Mouse (Mus musculus): ENCODE measurements around the gene 1700102P08Rik. TPM values are rescaled to one million over a fixed set of nuclear protein-coding genes. Genes with fewer than 3 reads are reported as not detected.

The 1700102P08Rik gene
- polyA plus RNA-seq (2014; fragmentation: Nextera tagmentation; extraction: Ambion mirVana) = 0.84 and 1.3 TPM in 2 replicates

GRCm38 (mm10) chr9:108392676-108393075 is at the start of gene 1700102P08Rik:
1700102P08Rik (plus strand) TSS chr9:108392805.
- Histone ChIP-seq H3K27ac (ENCODE audit: low read depth, low read length) (no peak within 1 kb of the TSS), H3K36me3 (ENCODE audit: control insufficient read depth, insufficient read depth, low read length) (peaks cover 20% of the 10 kb centered on the region), H3K4me3 (ENCODE audit: low read depth, low read length) (no peak within 1 kb of the TSS), H3K4me2 (ENCODE audit: low read depth) (no peak within 1 kb of the TSS), H3K27me3 (ENCODE audit: control insufficient read depth, insufficient read depth, low read length) (no peaks in the 10 kb centered on the region), H3K4me1 (ENCODE audit: control insufficient read depth, insufficient read depth, low read length) (no peaks in the 10 kb centered on the region), H3K9me3 (ENCODE audit: control insufficient read depth, low read length) (no peaks in the 10 kb centered on the region), H3K9ac (ENCODE audit: low read length) (no peak within 1 kb of the TSS)
- WGBS = 62% methylated on average over 18 of the region's 18 CpGs
- ATAC-seq (ENCODE audit: insufficient read depth, low FRiP score, low TSS enrichment) = no peak
- no peak for DNase-seq (ENCODE audit: low spot score)

DNA sequence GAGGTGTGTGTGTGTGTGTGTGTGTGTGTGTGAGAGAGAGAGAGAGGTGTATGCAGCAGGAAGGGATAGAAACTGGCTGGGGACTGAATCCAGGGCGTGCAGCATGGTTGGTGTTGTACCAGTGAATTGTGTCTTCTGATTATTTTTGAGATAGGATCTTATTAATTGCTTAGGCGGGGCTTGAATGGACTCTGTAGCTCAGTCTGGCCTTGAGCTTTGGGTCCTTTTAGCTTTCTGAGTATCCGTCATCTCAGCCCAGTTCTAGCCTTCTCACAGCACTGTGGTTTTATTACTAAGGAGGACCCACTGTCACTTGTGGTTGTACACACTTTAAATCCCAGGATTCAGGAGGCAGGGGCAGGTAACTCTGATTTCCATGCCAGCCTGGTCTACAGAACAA is 49.3 kb upstream of the 1700102P08Rik start:
- Histone ChIP-seq H3K27me3 (ENCODE audit: control insufficient read depth, insufficient read depth, low read length) (no peaks in the 10 kb centered on the region), H3K4me1 (ENCODE audit: control insufficient read depth, insufficient read depth, low read length) (peaks cover 9% of the 10 kb centered on the region), H3K4me3 (ENCODE audit: low read depth, low read length) (no peak overlapping the region), H3K9ac (ENCODE audit: low read length) (no peak overlapping the region), H3K4me2 (ENCODE audit: low read depth) (no peak overlapping the region), H3K36me3 (ENCODE audit: control insufficient read depth, insufficient read depth, low read length) (no peaks in the 10 kb centered on the region), H3K27ac (ENCODE audit: low read depth, low read length) (no peak overlapping the region), H3K9me3 (ENCODE audit: control insufficient read depth, low read length) (no peaks in the 10 kb centered on the region)
- no peak for DNase-seq (ENCODE audit: low spot score)
- no peak for ATAC-seq (ENCODE audit: insufficient read depth, low FRiP score, low TSS enrichment)
- WGBS = 83% methylated on average over 3 of the region's 3 CpGs

- H3K4me1 ChIP-seq (ENCODE audit: control insufficient read depth, insufficient read depth, low read length) = peaks cover 11% of the 10 kb centered on the region
- no peak for ATAC-seq (ENCODE audit: insufficient read depth, low FRiP score, low TSS enrichment)
These were observed 48.8 kb upstream of the 1700102P08Rik start for GRCm38 (mm10) chr9:108343835-108344234.

DNA sequence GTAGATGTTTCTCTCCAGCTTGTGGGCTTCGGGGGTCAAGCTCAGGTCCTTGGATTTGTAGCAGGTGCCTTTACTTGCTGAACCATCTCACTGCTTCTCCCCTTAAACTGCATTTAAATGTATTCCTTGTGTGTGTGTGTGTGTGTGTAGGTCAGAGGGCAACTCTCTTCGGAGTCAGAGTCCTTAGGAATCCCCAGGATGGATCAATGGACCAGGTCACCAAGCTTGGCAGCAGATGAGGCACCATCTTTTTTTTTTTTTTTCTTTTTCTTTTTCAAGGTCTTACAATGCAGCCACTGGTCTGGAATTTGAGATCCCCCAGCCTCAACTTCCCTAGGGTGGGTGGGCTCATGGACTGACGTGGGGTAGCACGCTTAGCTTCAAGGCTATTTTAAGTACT is 48.1 kb upstream of the 1700102P08Rik start:
- peaks cover 11% of the 10 kb centered on the region for H3K4me1 ChIP-seq (ENCODE audit: control insufficient read depth, insufficient read depth, low read length)
- H3K4me3 ChIP-seq (ENCODE audit: low read depth, low read length) = no peak overlapping the region
- H3K27me3 ChIP-seq (ENCODE audit: control insufficient read depth, insufficient read depth, low read length) = no peaks in the 10 kb centered on the region
- DNase-seq (ENCODE audit: low spot score) = no peak
- no peak overlapping the region for H3K9ac ChIP-seq (ENCODE audit: low read length)
- no peak overlapping the region for H3K4me2 ChIP-seq (ENCODE audit: low read depth)
- H3K36me3 ChIP-seq (ENCODE audit: control insufficient read depth, insufficient read depth, low read length) = no peaks in the 10 kb centered on the region
- no peak overlapping the region for H3K27ac ChIP-seq (ENCODE audit: low read depth, low read length)
- 83% methylated on average over 4 of the region's 4 CpGs for WGBS
- no peak for ATAC-seq (ENCODE audit: insufficient read depth, low FRiP score, low TSS enrichment)
- no peaks in the 10 kb centered on the region for H3K9me3 ChIP-seq (ENCODE audit: control insufficient read depth, low read length)

More at GRCm38 (mm10) chr9:108343835-108344234, 48.8 kb upstream of the 1700102P08Rik start:
- H3K9ac ChIP-seq (ENCODE audit: low read length) = no peak overlapping the region
- H3K36me3 ChIP-seq (ENCODE audit: control insufficient read depth, insufficient read depth, low read length) = no peaks in the 10 kb centered on the region
- no peak for DNase-seq (ENCODE audit: low spot score)
- WGBS = 97% methylated on average over 1 of the region's 1 CpGs
- H3K4me2 ChIP-seq (ENCODE audit: low read depth) = no peak overlapping the region
- H3K9me3 ChIP-seq (ENCODE audit: control insufficient read depth, low read length) = no peaks in the 10 kb centered on the region
- H3K4me3 ChIP-seq (ENCODE audit: low read depth, low read length) = no peak overlapping the region
- H3K27ac ChIP-seq (ENCODE audit: low read depth, low read length) = no peak overlapping the region
- H3K27me3 ChIP-seq (ENCODE audit: control insufficient read depth, insufficient read depth, low read length) = no peaks in the 10 kb centered on the region

DNA sequence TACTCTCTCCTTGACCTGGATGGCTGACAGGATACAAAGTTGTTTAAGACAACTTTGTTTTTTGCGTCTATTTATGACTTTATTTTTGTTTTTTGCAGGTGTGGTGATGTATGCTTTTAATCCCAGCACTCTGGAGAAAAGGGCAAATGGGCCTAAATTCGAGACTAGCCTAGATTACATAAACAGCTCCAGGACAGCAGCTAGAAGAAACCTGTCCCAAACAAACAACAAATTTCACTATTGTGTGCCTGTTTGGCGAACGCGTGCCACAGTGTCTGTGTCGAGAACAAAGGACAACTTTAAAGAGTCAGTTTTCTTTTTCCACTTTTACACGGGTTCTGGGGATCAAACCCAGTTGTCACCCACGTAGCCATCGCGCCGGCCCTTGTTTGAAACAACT is 45.6 kb upstream of the 1700102P08Rik start:
- 8% methylated on average over 11 of the region's 11 CpGs for WGBS
- peak overlapping the region; percentile 62 for H3K4me3 ChIP-seq (ENCODE audit: low read depth, low read length)
- peaks cover 12% of the 10 kb centered on the region for H3K36me3 ChIP-seq (ENCODE audit: control insufficient read depth, insufficient read depth, low read length)
- no peak for DNase-seq (ENCODE audit: low spot score)
- ATAC-seq (ENCODE audit: insufficient read depth, low FRiP score, low TSS enrichment) = no peak
- peak overlapping the region; percentile 87 for H3K9ac ChIP-seq (ENCODE audit: low read length)
- peaks cover 2% of the 10 kb centered on the region; the same call in 1 of the 2 replicates for H3K4me1 ChIP-seq (ENCODE audit: control insufficient read depth, insufficient read depth, low read length)
- peak overlapping the region; percentile 95 for H3K27ac ChIP-seq (ENCODE audit: low read depth, low read length)
- H3K4me2 ChIP-seq (ENCODE audit: low read depth) = peak overlapping the region; percentile 75
- no peaks in the 10 kb centered on the region for H3K9me3 ChIP-seq (ENCODE audit: control insufficient read depth, low read length)
- no peaks in the 10 kb centered on the region for H3K27me3 ChIP-seq (ENCODE audit: control insufficient read depth, insufficient read depth, low read length)

GRCm38 (mm10) chr9:108347540-108348289 is 44.9 kb upstream of the 1700102P08Rik start, which contains the start of gene Usp4:
Usp4 (plus strand) TSS chr9:108347853.
- Histone ChIP-seq H3K36me3 (ENCODE audit: control insufficient read depth, insufficient read depth, low read length) (peaks cover 15% of the 10 kb centered on the region), H3K9ac (ENCODE audit: low read length) (peak within 1 kb of the TSS; percentile 87), H3K4me3 (ENCODE audit: low read depth, low read length) (peak within 1 kb of the TSS; percentile 62), H3K27ac (ENCODE audit: low read depth, low read length) (peak within 1 kb of the TSS; percentile 95), H3K9me3 (ENCODE audit: control insufficient read depth, low read length) (no peaks in the 10 kb centered on the region), H3K4me2 (ENCODE audit: low read depth) (peak within 1 kb of the TSS; percentile 75), H3K4me1 (ENCODE audit: control insufficient read depth, insufficient read depth, low read length) (peaks cover 2% of the 10 kb centered on the region; the same call in 1 of the 2 replicates), H3K27me3 (ENCODE audit: control insufficient read depth, insufficient read depth, low read length) (no peaks in the 10 kb centered on the region)
- peak; percentile 95 for DNase-seq (ENCODE audit: low spot score)
- peak; percentile 94 for ATAC-seq (ENCODE audit: insufficient read depth, low FRiP score, low TSS enrichment)
- WGBS = under 1% methylated on average over 71 of the region's 75 CpGs

DNA sequence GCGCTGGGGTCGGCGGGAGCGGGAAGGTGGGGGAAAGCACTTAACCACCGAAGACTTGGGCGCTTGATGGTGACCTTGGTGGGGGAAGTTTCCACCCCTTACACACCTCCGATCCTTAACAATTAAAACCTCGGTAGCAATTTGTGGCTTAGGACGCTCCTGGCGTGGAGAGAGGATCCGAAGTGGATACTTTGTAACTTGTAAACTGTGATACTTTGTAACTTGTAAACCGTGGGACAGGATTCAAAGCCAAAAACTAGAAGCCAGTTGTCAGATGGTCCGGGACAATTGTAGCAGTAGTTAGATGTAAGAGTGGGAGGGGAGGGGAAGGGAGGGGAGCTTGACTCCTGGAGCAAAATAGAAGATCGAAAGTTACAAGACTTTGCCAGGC is 44.3 kb upstream of the 1700102P08Rik start:
- Histone ChIP-seq H3K27me3 (ENCODE audit: control insufficient read depth, insufficient read depth, low read length) (no peaks in the 10 kb centered on the region), H3K4me1 (ENCODE audit: control insufficient read depth, insufficient read depth, low read length) (peaks cover 2% of the 10 kb centered on the region; the same call in 1 of the 2 replicates), H3K27ac (ENCODE audit: low read depth, low read length) (peak overlapping the region; percentile 95), H3K4me2 (ENCODE audit: low read depth) (peak overlapping the region; percentile 75), H3K36me3 (ENCODE audit: control insufficient read depth, insufficient read depth, low read length) (peaks cover 15% of the 10 kb centered on the region), H3K9ac (ENCODE audit: low read length) (peak overlapping the region; percentile 87), H3K4me3 (ENCODE audit: low read depth, low read length) (peak overlapping the region; percentile 62), H3K9me3 (ENCODE audit: control insufficient read depth, low read length) (no peaks in the 10 kb centered on the region)
- no peak for ATAC-seq (ENCODE audit: insufficient read depth, low FRiP score, low TSS enrichment)
- 8% methylated on average over 14 of the region's 14 CpGs for WGBS
- no peak for DNase-seq (ENCODE audit: low spot score)

DNA sequence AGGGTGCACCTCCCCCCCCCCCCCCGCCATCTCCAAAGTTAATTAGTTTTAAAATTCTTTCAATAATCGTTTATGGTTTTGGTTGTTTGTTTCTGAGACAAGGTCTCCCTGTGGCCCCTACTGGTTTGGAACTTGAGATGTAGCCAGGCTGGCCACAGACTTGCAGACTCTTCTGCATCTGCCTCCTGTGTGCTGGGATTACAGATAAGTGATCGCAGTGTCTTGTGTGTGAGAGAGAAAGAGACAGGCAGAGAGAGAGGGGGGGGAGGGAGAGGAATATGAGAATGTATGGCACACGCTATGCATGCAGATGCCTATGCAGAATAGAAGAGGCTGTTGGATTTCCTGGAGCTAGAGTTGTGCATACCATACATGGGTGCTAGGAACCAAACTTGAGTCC is 42.9 kb upstream of the 1700102P08Rik start:
- WGBS = 89% methylated on average over 3 of the region's 4 CpGs
- no peak for DNase-seq (ENCODE audit: low spot score)
- Histone ChIP-seq H3K4me2 (ENCODE audit: low read depth) (no peak overlapping the region), H3K27me3 (ENCODE audit: control insufficient read depth, insufficient read depth, low read length) (no peaks in the 10 kb centered on the region), H3K9ac (ENCODE audit: low read length) (no peak overlapping the region), H3K4me3 (ENCODE audit: low read depth, low read length) (no peak overlapping the region), H3K27ac (ENCODE audit: low read depth, low read length) (no peak overlapping the region), H3K4me1 (ENCODE audit: control insufficient read depth, insufficient read depth, low read length) (peaks cover 2% of the 10 kb centered on the region; the same call in 1 of the 2 replicates), H3K36me3 (ENCODE audit: control insufficient read depth, insufficient read depth, low read length) (peaks cover 18% of the 10 kb centered on the region), H3K9me3 (ENCODE audit: control insufficient read depth, low read length) (no peaks in the 10 kb centered on the region)
- ATAC-seq (ENCODE audit: insufficient read depth, low FRiP score, low TSS enrichment) = no peak

- no peaks in the 10 kb centered on the region for H3K9me3 ChIP-seq (ENCODE audit: control insufficient read depth, low read length)
- no peaks in the 10 kb centered on the region for H3K27me3 ChIP-seq (ENCODE audit: control insufficient read depth, insufficient read depth, low read length)
- no peak overlapping the region for H3K4me2 ChIP-seq (ENCODE audit: low read depth)
- DNase-seq (ENCODE audit: low spot score) (no peak), ATAC-seq (ENCODE audit: insufficient read depth, low FRiP score, low TSS enrichment) (no peak)
- H3K9ac ChIP-seq (ENCODE audit: low read length) = no peak overlapping the region
- no peak overlapping the region for H3K4me3 ChIP-seq (ENCODE audit: low read depth, low read length)
- H3K27ac ChIP-seq (ENCODE audit: low read depth, low read length) = no peak overlapping the region
- H3K4me1 ChIP-seq (ENCODE audit: control insufficient read depth, insufficient read depth, low read length) = no peaks in the 10 kb centered on the region
- H3K36me3 ChIP-seq (ENCODE audit: control insufficient read depth, insufficient read depth, low read length) = peaks cover 26% of the 10 kb centered on the region
- 95% methylated on average over 9 of the region's 9 CpGs for WGBS
These were observed 14.4 kb upstream of the 1700102P08Rik start for GRCm38 (mm10) chr9:108378234-108378633.

Data from neural tube, embryonic 11.5 days (tissue).